Mouse (Mus musculus) midbrain, embryonic 16.5 days (tissue): Measurements from ENCODE around the gene Cstad. TPM values are rescaled to one million over a fixed set of nuclear protein-coding genes. Genes with fewer than 3 reads are reported as not detected.

Experiments used
- ATAC-seq: fragments of 200-750 bp; cut with Nextera tagmentation; 2 replicates; pipeline ENCODE4 v1.8.0; 2017; ENCODE audit warnings: moderate TSS enrichment
- H3K27ac ChIP-seq: fragments of 300-500 bp; sonication (generic); 2 replicates; pipeline ENCODE4 v1.5.1; 2014; ENCODE audit warnings: mild to moderate bottlenecking, low read length, mixed read lengths
- H3K27me3 ChIP-seq: fragments of 300-500 bp; sonication (generic); 2 replicates; pipeline ENCODE4 v1.6.1; 2014; ENCODE audit warnings: low read depth, low read length, mixed read lengths; ENCODE audit not compliant: control insufficient read depth, insufficient read depth
- H3K36me3 ChIP-seq: fragments of 300-500 bp; sonication (generic); 2 replicates; pipeline ENCODE4 v1.6.1; 2014; ENCODE audit warnings: mild to moderate bottlenecking, low read length, moderate library complexity, mixed read lengths; ENCODE audit not compliant: control insufficient read depth, insufficient read depth
- H3K4me1 ChIP-seq: fragments of 300-500 bp; sonication (generic); 2 replicates; pipeline ENCODE4 v1.6.1; 2014; ENCODE audit warnings: mild to moderate bottlenecking, low read length, mixed read lengths; ENCODE audit not compliant: control insufficient read depth, insufficient read depth
- H3K4me2 ChIP-seq: fragments of 300-500 bp; sonication (generic); 2 replicates; pipeline ENCODE4 v1.6.1; 2014; ENCODE audit warnings: mild to moderate bottlenecking, low read length, mixed read lengths
- H3K4me3 ChIP-seq: fragments of 300-500 bp; sonication (generic); 2 replicates; pipeline ENCODE4 v1.5.1; 2014; ENCODE audit warnings: low read depth, mild to moderate bottlenecking, low read length, moderate library complexity, mixed read lengths
- H3K9ac ChIP-seq: fragments of 300-500 bp; sonication (generic); 2 replicates; pipeline ENCODE4 v1.6.1; 2014; ENCODE audit warnings: low read depth, low read length, mixed read lengths
- H3K9me3 ChIP-seq: fragments of 300-500 bp; sonication (generic); replicated peaks from 2 replicates; pipeline ENCODE4 v1.6.1; 2014; ENCODE audit warnings: mild to moderate bottlenecking, low read length, mixed read lengths; ENCODE audit not compliant: control insufficient read depth, poor library complexity, severe bottlenecking
- WGBS: fragments of 180-500 bp; shearing (Covaris S2); extraction: QIAGEN DNeasy Blood & Tissue Kit; methylation state at CpG from one replicate; pipeline ENCODE4 v1.1.7; 2014; 5-methylcytosine and 5-hydroxymethylcytosine counted together
- polyA plus RNA-seq: library from polyadenylated mRNA; unstranded; fragments of >200 nt; fragmentation: Nextera tagmentation; extraction: Ambion mirVana; gene quantifications from 2 replicates; pipeline ENCODE4 v1.2.1, GENCODE M21; 2015

The Cstad gene
- polyA plus RNA-seq, 1 experiment from 2014 or later: 0.62 TPM

DNA sequence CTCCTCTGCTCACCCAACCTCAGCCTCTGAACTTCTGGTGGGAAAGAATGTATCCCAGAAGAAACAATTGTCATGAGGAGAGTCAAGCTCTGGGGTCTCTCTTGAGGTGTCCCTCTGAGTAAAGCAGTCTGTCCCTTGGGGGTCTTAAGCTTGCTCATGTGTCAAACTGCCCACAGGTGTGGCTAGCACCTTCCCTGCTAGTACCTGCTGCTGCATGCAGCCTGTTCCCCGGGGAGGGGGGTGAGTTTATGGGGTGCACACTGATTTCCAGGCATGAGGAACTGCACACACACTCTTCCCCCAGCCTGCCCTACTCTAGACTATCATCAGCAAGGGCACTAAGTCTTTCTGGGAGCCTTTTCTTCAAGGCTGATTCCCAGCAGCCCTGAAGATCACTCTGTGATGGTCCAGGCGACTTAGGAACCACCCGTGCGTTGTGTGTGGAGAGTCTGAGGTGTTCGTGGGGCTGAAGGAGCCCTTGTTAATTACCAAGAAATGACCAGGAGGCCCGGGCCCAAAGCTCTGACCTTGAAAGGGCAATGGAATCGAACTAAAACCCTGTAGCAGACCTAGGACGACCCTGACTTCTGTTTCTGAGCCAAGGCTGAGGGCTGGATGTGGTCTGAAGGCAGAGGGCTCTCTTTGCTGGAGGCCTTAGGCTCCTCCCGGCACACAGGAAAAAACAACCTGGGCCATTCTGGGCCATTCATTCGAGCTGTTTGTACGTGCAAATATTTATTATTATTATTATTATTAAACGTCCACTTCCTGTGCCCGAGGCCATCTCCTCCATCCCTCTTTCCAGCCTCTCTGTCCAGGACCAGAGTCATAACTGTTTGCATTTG lies 62.1 kb downstream of the Cstad start:
- Histone ChIP-seq H3K9me3 (no peaks in the 10 kb centered on the region), H3K9ac (peak overlapping the region; percentile 59), H3K36me3 (no peaks in the 10 kb centered on the region), H3K27me3 (no peaks in the 10 kb centered on the region), H3K4me3 (no peak overlapping the region), H3K4me2 (no peak overlapping the region), H3K4me1 (peaks cover 79% of the 10 kb centered on the region), H3K27ac (peak overlapping the region; percentile 100)
- 37% methylated on average over 13 of the region's 13 CpGs for WGBS
- no peak for ATAC-seq

- H3K9me3 ChIP-seq: no peaks in the 10 kb centered on the region
- peak overlapping the region; percentile 57 for H3K4me2 ChIP-seq
- H3K36me3 ChIP-seq: no peaks in the 10 kb centered on the region
- no peaks in the 10 kb centered on the region for H3K27me3 ChIP-seq
- H3K4me3 ChIP-seq: peak overlapping the region; percentile 18
- peaks cover 69% of the 10 kb centered on the region for H3K4me1 ChIP-seq
- ATAC-seq: peak; percentile 31
- peak overlapping the region; percentile 100 for H3K27ac ChIP-seq
- H3K9ac ChIP-seq: peak overlapping the region; percentile 59
- 1% methylated on average over 42 of the region's 42 CpGs for WGBS
Observed at GRCm38 (mm10) chr2:30657674-30658479, 63.0 kb downstream of the Cstad start.

DNA sequence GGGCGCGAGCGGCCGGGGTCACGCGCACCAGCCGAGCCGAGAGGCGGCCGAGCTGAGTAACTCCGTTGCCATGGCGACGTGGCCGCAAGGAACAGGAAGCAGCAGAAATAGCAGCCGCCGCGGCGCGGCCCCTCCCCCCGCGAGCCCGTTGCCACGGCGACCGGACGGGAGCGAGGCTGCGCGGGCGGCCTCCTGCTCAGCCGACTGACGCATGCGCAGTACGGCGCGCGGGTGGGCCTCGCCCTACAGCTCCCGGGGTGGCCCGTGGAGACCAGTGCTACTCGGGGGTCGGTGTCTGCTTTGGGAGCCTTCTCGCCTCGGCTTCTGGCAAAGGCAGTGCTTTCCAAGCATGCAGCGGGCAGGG lies 63.6 kb downstream of the Cstad start:
- under 1% methylated on average over 42 of the region's 45 CpGs for WGBS
- Histone ChIP-seq H3K27ac (peak overlapping the region; percentile 100), H3K4me3 (peak overlapping the region; percentile 18)

More for the DNA sequence above, 63.6 kb downstream of the Cstad start:
- H3K4me1 ChIP-seq: peaks cover 64% of the 10 kb centered on the region
- peak overlapping the region; percentile 68 for H3K9ac ChIP-seq
- peak overlapping the region; percentile 58 for H3K4me2 ChIP-seq
- no peaks in the 10 kb centered on the region for H3K27me3 ChIP-seq
- ATAC-seq: peak; percentile 86
- H3K9me3 ChIP-seq: no peaks in the 10 kb centered on the region
- no peaks in the 10 kb centered on the region for H3K36me3 ChIP-seq

Other genes starting within 250 kb of the Cstad start
- 206 and 218 TPM in 2 replicates for gene Sh3glb2, start 235.7 kb upstream of the Cstad start, polyA plus RNA-seq
- gene Miga2, start 230.8 kb upstream of the Cstad start, polyA plus RNA-seq: 32.9 and 35.0 TPM in 2 replicates
- gene Dolpp1, start 202.8 kb upstream of the Cstad start, polyA plus RNA-seq: 63.6 and 67.8 TPM in 2 replicates
- 23.6 and 26.0 TPM in 2 replicates for gene Crat, start 179.2 kb upstream of the Cstad start, polyA plus RNA-seq
- gene Ptpa, start 179.0 kb upstream of the Cstad start, polyA plus RNA-seq: 146 and 156 TPM in 2 replicates
- 2.0 TPM in 2 replicates for gene Ier5l, start 120.8 kb upstream of the Cstad start, polyA plus RNA-seq
- gene 1700001O22Rik, start 208.6 kb downstream of the Cstad start, polyA plus RNA-seq: 0.99 and 2.1 TPM in 2 replicates
- gene Ntmt1, start 212.8 kb downstream of the Cstad start, polyA plus RNA-seq: 105 and 109 TPM in 2 replicates
- 41.7 and 48.0 TPM in 2 replicates for gene Asb6, start 235.3 kb downstream of the Cstad start, polyA plus RNA-seq
- 1.8 and 2.4 TPM in 2 replicates for gene Prrx2, start 239.9 kb downstream of the Cstad start, polyA plus RNA-seq